Mouse (Mus musculus) testis, adult 2 months (tissue): ENCODE data around the gene Sae1.

Experiments
- CTCF ChIP-seq: fragments of 200-500 bp; IDR thresholded peaks from 2 replicates; pipeline ENCODE4 v1.5.1; 2012; ENCODE audit warnings: low read depth, mild to moderate bottlenecking, inconsistent platforms, low read length, moderate library complexity; ENCODE audit not compliant: control insufficient read depth, insufficient read depth, insufficient replicate concordance
- POLR2A ChIP-seq: fragments of 200-500 bp; IDR thresholded peaks from 2 replicates; pipeline ENCODE4 v1.6.1; 2012; ENCODE audit warnings: low read depth, mild to moderate bottlenecking, inconsistent platforms, low read length, moderate library complexity; ENCODE audit not compliant: control insufficient read depth

DNA sequence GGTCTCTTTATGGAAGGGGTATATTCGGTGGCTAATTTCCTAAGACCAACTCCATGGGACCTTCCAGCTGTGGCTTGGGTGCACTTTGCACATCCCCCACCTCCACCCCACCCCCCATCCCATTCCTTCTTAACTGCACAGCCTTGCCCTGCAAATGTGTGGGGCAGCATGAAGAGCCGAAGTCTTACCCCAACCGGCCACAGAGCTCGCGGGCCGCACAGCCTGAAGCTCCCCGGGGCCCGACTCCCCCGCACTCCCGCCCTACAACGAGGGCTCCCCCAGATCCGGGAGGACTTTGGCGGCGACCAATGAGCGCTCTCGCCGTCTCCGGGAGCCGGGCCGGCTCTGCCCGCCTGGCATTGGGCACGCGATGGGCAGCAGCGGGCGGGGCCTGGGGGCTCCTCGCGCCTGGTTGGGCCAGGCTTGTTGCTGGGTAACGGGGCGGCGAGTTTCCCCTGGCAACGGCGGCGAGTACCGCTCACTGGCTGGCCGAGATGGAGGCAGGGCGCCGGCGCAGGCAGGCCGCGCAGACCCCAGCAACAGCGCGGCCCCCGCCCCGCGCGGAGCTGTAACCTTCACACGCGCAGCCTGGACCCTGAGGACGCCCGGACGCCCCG, 88.1 kb downstream of the Sae1 start:
- TF ChIP-seq POLR2A (peak; percentile 20; the same call in 1 of the 2 replicates), CTCF (no peak)
